Mouse (Mus musculus) kidney, embryonic 16.5 days (tissue): ENCODE data around the gene Hoxa5. TPM values are rescaled to one million over a fixed set of nuclear protein-coding genes. Genes with fewer than 3 reads are reported as not detected.

ENCODE experiments used
- ATAC-seq: fragments of 200-750 bp; cut with Nextera tagmentation; 2 replicates; pipeline ENCODE4 v1.8.0; 2017; ENCODE audit warnings: moderate TSS enrichment; ENCODE audit not compliant: low FRiP score, low TSS enrichment
- H3K27ac ChIP-seq: fragments of 300-500 bp; sonication (generic); 2 replicates; pipeline ENCODE4 v1.5.1; 2014; ENCODE audit warnings: low read length
- H3K27me3 ChIP-seq: fragments of 300-500 bp; sonication (generic); 2 replicates; pipeline ENCODE4 v1.6.1; 2014; ENCODE audit warnings: low read length, control low read depth, mixed read lengths; ENCODE audit not compliant: insufficient read depth
- H3K36me3 ChIP-seq: fragments of 300-500 bp; sonication (generic); 2 replicates; pipeline ENCODE4 v1.6.1; 2014; ENCODE audit warnings: low read length, control low read depth, mixed read lengths; ENCODE audit not compliant: insufficient read depth
- H3K4me1 ChIP-seq: fragments of 300-500 bp; sonication (generic); 2 replicates; pipeline ENCODE4 v1.6.1; 2014; ENCODE audit warnings: low read length, control low read depth, mixed read lengths; ENCODE audit not compliant: insufficient read depth
- H3K4me2 ChIP-seq: fragments of 300-500 bp; sonication (generic); replicated peaks from 2 replicates; pipeline ENCODE4 v1.6.1; 2014; ENCODE audit warnings: low read depth, low read length
- H3K4me3 ChIP-seq: fragments of 300-500 bp; sonication (generic); 2 replicates; pipeline ENCODE4 v1.5.1; 2014; ENCODE audit warnings: mild to moderate bottlenecking, low read length
- H3K9ac ChIP-seq: fragments of 300-500 bp; sonication (generic); replicated peaks from 2 replicates; pipeline ENCODE4 v1.6.1; 2014; ENCODE audit warnings: low read length
- H3K9me3 ChIP-seq: fragments of 300-500 bp; sonication (generic); 2 replicates; pipeline ENCODE4 v1.6.1; 2016; ENCODE audit warnings: low read length, control low read depth
- WGBS: fragments of 180-500 bp; shearing (Covaris S2); extraction: QIAGEN DNeasy Blood & Tissue Kit; methylation state at CpG from one replicate; pipeline ENCODE4 v1.1.7; 2014; 5-methylcytosine and 5-hydroxymethylcytosine counted together
- microRNA counts: library from miRNA; unstranded; fragments of <30 nt; microRNA quantifications from one replicate; lab custom pipeline; 2016
- microRNA-seq: library from miRNA; unstranded; fragments of <30 nt; microRNA quantifications from one replicate; pipeline ENCODE4, GENCODE M21; 2016
- polyA plus RNA-seq: library from polyadenylated mRNA; unstranded; fragments of >200 nt; fragmentation: Nextera tagmentation; extraction: Ambion mirVana; gene quantifications from 2 replicates; pipeline ENCODE4 v1.2.1, GENCODE M21; 2015

The Hoxa5 gene
- polyA plus RNA-seq, 1 experiment from 2014 or later = 9.5 TPM

DNA sequence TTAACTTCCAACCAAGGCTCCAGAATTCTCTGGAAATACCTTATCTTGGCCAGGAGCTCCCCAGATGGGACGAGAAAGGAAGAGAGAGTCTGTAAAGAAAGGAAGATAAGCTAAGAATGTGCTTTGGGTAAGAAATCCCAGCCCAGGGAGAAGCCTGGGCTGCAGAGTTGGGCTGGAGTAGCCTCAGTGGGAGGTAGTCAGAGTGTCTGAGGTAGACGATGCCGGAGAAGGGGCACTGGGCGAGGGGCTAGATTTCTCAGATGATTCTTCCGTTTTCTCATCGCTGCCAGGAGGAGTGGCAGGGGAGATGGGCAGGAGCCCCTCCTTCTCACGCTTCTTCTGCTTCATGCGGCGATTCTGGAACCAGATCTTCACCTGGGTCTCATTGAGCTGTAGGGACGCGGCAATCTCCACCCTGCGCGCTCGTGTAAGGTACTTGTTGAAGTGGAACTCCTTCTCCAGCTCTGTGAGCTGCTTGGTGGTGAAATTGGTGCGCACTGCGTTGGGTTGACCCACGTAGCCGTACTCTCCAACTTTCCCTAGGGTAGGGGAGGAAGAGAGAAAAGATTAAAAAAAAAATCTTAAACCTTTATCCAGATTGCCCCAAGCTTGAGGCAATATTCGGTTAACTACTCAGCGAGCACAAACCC, 47.7 kb downstream of the Hoxa5 start:
- Histone ChIP-seq H3K9me3 (no peaks in the 10 kb centered on the region), H3K4me1 (peaks cover 40% of the 10 kb centered on the region), H3K4me2 (no peak overlapping the region), H3K27ac (no peak overlapping the region), H3K9ac (no peak overlapping the region), H3K36me3 (no peaks in the 10 kb centered on the region), H3K4me3 (peak overlapping the region; percentile 5; the same call in 1 of the 2 replicates), H3K27me3 (peaks cover 52% of the 10 kb centered on the region)
- no peak for ATAC-seq
- WGBS = 12% methylated on average over 20 of the region's 20 CpGs

DNA sequence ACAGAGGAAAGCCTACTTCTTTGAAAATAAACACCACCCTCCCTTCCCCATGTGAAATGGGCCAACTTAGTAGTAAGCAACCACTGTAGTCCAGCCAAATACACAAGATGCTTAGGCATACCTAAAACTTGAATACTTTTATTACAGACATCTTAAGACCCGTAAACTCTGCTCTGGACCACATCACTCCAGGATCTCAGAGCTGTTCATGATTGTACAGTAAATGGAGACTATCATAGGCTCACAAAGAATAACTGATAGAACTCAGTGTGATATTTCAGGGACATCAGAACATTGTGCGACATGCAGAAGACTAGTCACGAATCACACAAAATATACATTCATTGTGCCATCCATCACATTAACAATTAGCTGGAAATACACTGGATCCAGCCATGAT, 48.9 kb downstream of the Hoxa5 start:
- Histone ChIP-seq H3K4me2 (no peak overlapping the region), H3K4me1 (peaks cover 35% of the 10 kb centered on the region), H3K4me3 (no peak overlapping the region), H3K9me3 (no peaks in the 10 kb centered on the region), H3K27me3 (peaks cover 59% of the 10 kb centered on the region), H3K36me3 (no peaks in the 10 kb centered on the region), H3K9ac (no peak overlapping the region), H3K27ac (no peak overlapping the region)
- WGBS = 77% methylated on average over 3 of the region's 3 CpGs
- ATAC-seq = no peak

DNA sequence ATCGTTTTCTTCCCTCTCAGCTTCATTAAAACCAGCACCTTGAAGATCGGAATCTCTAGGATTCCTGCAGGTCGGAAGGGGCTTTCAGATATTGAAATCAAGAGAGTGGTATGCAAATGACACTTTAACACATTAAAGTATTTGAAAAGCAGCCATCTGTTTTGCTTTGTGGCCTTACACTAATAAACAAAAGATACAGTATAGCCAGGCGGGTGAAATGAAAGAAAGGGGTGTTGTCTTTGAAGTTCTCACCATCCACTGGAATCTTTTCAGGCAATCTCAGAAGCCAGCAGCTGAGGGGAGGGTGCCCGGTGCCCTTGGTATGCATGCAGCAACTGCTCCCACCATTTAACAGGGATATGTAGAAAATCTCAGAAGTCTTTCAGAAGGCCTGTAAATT, 50.3 kb downstream of the Hoxa5 start:
- Histone ChIP-seq H3K4me2 (no peak overlapping the region), H3K36me3 (no peaks in the 10 kb centered on the region), H3K4me3 (no peak overlapping the region), H3K27me3 (peaks cover 70% of the 10 kb centered on the region), H3K9me3 (0 out of 2 replicates have a peak, but pooled peaks cover 4% of the 10 kb centered on the region), H3K27ac (no peak overlapping the region), H3K9ac (no peak overlapping the region), H3K4me1 (peaks cover 23% of the 10 kb centered on the region)
- 56% methylated on average over 5 of the region's 5 CpGs for WGBS
- no peak for ATAC-seq

DNA sequence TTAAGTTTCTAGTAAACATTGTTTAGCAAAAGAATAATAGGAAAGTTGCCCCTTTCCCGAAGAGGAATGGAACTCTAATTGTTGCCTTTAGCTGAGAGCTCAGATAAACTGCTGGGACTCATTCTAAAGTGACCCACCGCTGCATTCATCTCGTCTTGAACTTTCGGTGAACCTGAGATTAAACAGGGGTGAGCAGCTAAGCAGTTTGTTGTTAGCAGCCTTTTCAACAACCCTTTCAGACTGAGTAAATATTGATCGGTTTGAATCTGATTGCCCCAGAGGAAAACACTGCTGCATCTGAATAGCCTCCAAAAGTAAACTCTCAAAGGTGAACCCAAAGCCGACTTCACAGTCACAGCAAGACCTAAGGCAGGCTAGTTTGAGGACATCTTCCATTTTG, 51.1 kb downstream of the Hoxa5 start:
- H3K27ac ChIP-seq = no peak overlapping the region
- no peak overlapping the region for H3K9ac ChIP-seq
- H3K4me3 ChIP-seq = no peak overlapping the region
- 18% methylated on average over 6 of the region's 6 CpGs for WGBS
- ATAC-seq = no peak
- peaks cover 70% of the 10 kb centered on the region for H3K27me3 ChIP-seq
- H3K4me1 ChIP-seq = peaks cover 23% of the 10 kb centered on the region
- H3K4me2 ChIP-seq = no peak overlapping the region
- H3K9me3 ChIP-seq = 0 out of 2 replicates have a peak, but pooled peaks cover 4% of the 10 kb centered on the region
- H3K36me3 ChIP-seq = no peaks in the 10 kb centered on the region

DNA sequence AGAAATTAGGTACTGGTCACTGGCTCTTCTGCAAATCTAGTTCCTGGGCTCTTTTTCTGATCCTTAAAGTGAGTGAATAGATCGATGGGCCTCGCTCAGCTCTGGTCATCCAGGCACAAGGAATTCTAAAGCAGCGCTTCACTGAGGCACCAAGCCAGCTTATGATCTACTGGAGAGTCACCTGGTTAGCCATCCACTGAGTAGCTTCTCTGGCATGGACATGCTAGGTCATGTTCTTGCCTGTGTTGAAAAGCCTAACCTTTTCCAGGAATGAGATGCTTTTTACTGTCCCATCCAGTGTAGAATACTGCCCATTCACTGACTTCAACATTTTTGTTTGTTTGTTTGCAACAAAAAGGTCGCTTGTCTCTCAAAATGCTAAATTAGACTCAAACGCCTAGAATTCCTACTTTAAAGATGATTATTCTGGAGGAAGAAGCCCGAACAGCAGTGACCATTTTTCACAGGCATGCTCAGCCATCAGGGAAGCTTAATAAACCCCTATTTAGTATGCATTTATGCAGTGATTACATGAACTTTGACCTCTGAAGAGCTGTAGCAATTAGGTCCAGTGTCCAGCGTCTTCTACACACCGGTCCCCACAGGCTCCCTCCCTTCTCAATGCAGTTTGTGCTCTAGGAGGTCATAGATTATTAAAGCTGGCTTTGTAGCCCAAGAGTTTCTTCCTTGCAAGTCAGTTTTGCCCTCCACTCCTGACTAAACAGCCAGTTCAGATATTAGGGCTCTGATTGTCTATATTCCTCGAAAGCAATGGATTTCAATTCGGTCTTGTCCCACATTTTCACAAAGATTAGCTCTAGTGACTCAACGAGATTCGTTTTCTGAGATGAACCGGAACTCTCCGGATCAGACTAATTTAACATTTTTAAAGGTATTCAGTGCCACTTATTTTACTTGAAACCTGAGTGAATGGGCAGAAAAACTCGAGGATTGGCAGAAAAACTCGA, 51.9 kb downstream of the Hoxa5 start:
- WGBS = 42% methylated on average over 16 of the region's 16 CpGs
- ATAC-seq = no peak
- Histone ChIP-seq H3K27ac (no peak overlapping the region), H3K9me3 (0 out of 2 replicates have a peak, but pooled peaks cover 4% of the 10 kb centered on the region), H3K4me2 (no peak overlapping the region), H3K36me3 (no peaks in the 10 kb centered on the region), H3K4me3 (no peak overlapping the region), H3K27me3 (peaks cover 67% of the 10 kb centered on the region), H3K4me1 (peaks cover 17% of the 10 kb centered on the region), H3K9ac (no peak overlapping the region)

MicroRNA genes within 50 kb of the gene (microRNA counts, 519-probe panel; counts per million panel counts)
- microRNA mmu-miR-196b (lab: Ali Mortazavi, UCI) = 4,694 counts per million, percentile 94 among the panel's probes with 10 or more counts

Small RNAs within 50 kb of the gene (microRNA-seq; reads per million reads assigned to microRNA genes)
- gene Mir196b = 26,028 reads per million, percentile 97 among the genes with 10 or more reads in this experiment

Other genes with a start within 250 kb of the Hoxa5 start
- gene Skap2, start 192.0 kb downstream of the Hoxa5 start, polyA plus RNA-seq = 35.4 and 36.8 TPM in 2 replicates
- 0.81 and 0.82 TPM in 2 replicates for gene Hoxa1, start 46.3 kb downstream of the Hoxa5 start, polyA plus RNA-seq
- gene Hoxa2, start 39.8 kb downstream of the Hoxa5 start, polyA plus RNA-seq = 2.1 and 2.6 TPM in 2 replicates
- 1.7 and 2.5 TPM in 2 replicates for gene 5730596B20Rik, start 27.1 kb downstream of the Hoxa5 start, polyA plus RNA-seq
- 1.2 and 1.4 TPM in 2 replicates for gene Hoxa4, start 12.8 kb downstream of the Hoxa5 start, polyA plus RNA-seq
- 2.9 and 3.8 TPM in 2 replicates for gene Hoxa6, start 4.1 kb upstream of the Hoxa5 start, polyA plus RNA-seq
- 8.2 and 10.8 TPM in 2 replicates for gene Hoxa3, start 8.7 kb upstream of the Hoxa5 start, polyA plus RNA-seq
- gene Gm28308, start 8.8 kb upstream of the Hoxa5 start, polyA plus RNA-seq = not detected in 2 replicates
- gene Hoxa7, start 17.3 kb upstream of the Hoxa5 start, polyA plus RNA-seq = 25.7 and 27.5 TPM in 2 replicates
- gene Hoxa9, start 26.5 kb upstream of the Hoxa5 start, polyA plus RNA-seq = 56.6 and 56.8 TPM in 2 replicates
- 147 and 154 TPM in 2 replicates for gene Hoxa10, start 36.3 kb upstream of the Hoxa5 start, polyA plus RNA-seq
- gene Hoxa11, start 41.2 kb upstream of the Hoxa5 start, polyA plus RNA-seq = 27.9 and 31.8 TPM in 2 replicates
- 0.15 TPM in 2 replicates for gene Hoxa13, start 56.3 kb upstream of the Hoxa5 start, polyA plus RNA-seq
- not detected in 2 replicates for gene Evx1, start 108.9 kb upstream of the Hoxa5 start, polyA plus RNA-seq